Mouse (Mus musculus): ENCODE results near the gene Hoxa6. TPM values are rescaled to one million over a fixed set of nuclear protein-coding genes. Genes with fewer than 3 reads are reported as not detected.

The Hoxa6 gene
- total and polyA plus RNA-seq, 3 experiments = 0.58 to 2.2 (median 2.1) TPM

DNA sequence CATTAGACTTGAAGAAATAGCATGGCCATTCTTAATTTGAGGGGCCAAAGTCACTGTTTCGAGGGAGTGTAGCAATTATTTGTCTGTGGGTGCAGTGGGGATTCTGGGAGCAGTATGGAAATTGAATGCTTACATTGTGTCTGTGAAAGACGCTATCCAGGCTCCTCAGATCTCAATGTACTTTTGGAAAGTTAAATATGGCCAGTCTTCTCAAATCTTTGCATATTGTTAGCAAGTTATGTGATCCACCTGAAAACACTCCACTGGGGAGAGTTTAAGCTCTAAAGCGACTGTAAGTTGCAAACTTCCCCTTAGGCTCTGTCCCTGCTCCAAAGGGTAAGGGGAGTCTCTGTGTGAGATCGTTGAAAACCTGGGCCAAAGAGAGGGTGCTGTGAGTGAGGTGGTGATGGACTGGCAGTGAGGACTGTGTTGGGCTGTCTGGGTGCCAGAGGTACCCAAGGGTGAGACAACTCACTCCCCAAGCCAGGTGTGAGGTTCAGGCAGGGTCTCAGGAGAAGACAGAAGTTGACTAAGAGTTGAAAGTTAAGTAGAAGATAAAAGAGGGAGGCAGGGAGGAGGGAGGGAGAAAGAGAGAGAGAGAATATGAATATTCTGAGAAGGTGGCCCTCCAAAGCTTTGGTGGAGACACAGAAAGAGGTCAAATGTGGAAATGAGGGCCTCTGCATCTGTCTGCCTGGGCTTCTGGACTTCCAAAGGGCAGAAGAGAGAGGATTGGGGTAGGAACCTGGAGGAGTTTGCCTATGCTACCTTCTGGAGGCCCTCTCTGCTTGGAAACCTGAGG lies 1.4 kb downstream of the Hoxa6 start:
- Histone ChIP-seq H3K4me3 (replicated peaks in 1 of 3; ENCODE audit: low read depth in 2 of 3, low read length in 2 of 3, poor library complexity in 1 of 3) (no peak overlapping the region), H3K36me3 (replicated peaks in 1 of 2; ENCODE audit: control insufficient read depth in 1 of 2, insufficient read depth in 1 of 2, low read length in 1 of 2) (peaks cover 23 to 51% of the 10 kb centered on the region in 2 experiments), H3K27me3 (replicated peaks) (peaks cover 2% of the 10 kb centered on the region), H3K27ac (ENCODE audit: insufficient read depth, low read depth) (no peak overlapping the region), H3K9ac (ENCODE audit: insufficient read depth, low read depth) (no peak overlapping the region), H3K4me2 (ENCODE audit: insufficient read depth, low read depth, poor library complexity, severe bottlenecking) (no peak overlapping the region), H3K4me1 (ENCODE audit: control insufficient read depth in 1 of 2, insufficient read depth in 2 of 2) (peaks cover 2 to 10% of the 10 kb centered on the region in 2 experiments; a peak in 2 of 4 replicates), H3K9me3 (replicated peaks; ENCODE audit: low read length) (peaks cover 54% of the 10 kb centered on the region), H3K79me2 (replicated peaks; ENCODE audit: control insufficient read depth, extremely low read depth, insufficient read depth, poor library complexity, severe bottlenecking) (no peaks in the 10 kb centered on the region)
- in situ Hi-C loops (cut with MboI; ENCODE audit: low pct_ligation_motif_present, low pct_unique_long_range_greater_than_20kb, low sequenced_read_pairs) = loop anchor here (25.0 kb wide), 1 partner anchor 195 kb away; the partner anchor contains the start of gene Skap2
- dilution Hi-C loops (cut with MboI; ENCODE audit: extremely low pct_ligation_motif_present, extremely low pct_unique_long_range_greater_than_20kb, low sequenced_read_pairs) = no loop called here
- no peak for TF ChIP-seq POLR2AphosphoS2 (IDR thresholded peaks at IDR 0.05; ENCODE audit: low read depth, low read length)
- no peak for TF ChIP-seq NRF1 (IDR thresholded peaks at IDR 0.05; ENCODE audit: low read depth, low read length)
- TF ChIP-seq JUN (IDR thresholded peaks at IDR 0.05; ENCODE audit: insufficient read depth, low read depth, low read length) = no peak
- TF ChIP-seq TBP (conservative IDR thresholded peaks at IDR 0.05; ENCODE audit: low read depth, low read length) = no peak
- no peak for TF ChIP-seq MAFK (IDR thresholded peaks at IDR 0.05; ENCODE audit: insufficient replicate concordance, low read length)
- no peak for TF ChIP-seq RCOR1 (conservative IDR thresholded peaks at IDR 0.05; ENCODE audit: low read depth, low read length)
- no peak for TF ChIP-seq NELFE (IDR thresholded peaks at IDR 0.05; ENCODE audit: low read depth, low read length)
- TF ChIP-seq PAX5 (IDR thresholded peaks at IDR 0.05; ENCODE audit: low read length) = no peak
- no peak for TF ChIP-seq ZC3H11A (IDR thresholded peaks at IDR 0.05; ENCODE audit: low read depth, low read length)
- TF ChIP-seq GABPA (IDR thresholded peaks at IDR 0.05; ENCODE audit: insufficient replicate concordance, low read depth, low read length) = no peak
- no peak for TF ChIP-seq MXI1 (IDR thresholded peaks at IDR 0.05; ENCODE audit: low read depth, low read length)
- TF ChIP-seq ELF1 (IDR thresholded peaks at IDR 0.05; ENCODE audit: low read depth, low read length) = no peak
- TF ChIP-seq POLR2A (IDR thresholded peaks at IDR 0.05; ENCODE audit: low read depth, low read length) = no peak
- TF ChIP-seq USF2 (conservative IDR thresholded peaks at IDR 0.05; ENCODE audit: low read depth, low read length) = no peak
- TF ChIP-seq BHLHE40 (IDR thresholded peaks at IDR 0.05; ENCODE audit: low read depth, low read length) = no peak
- no peak for TF ChIP-seq ZMIZ1 (IDR thresholded peaks at IDR 0.05; ENCODE audit: low read depth, low read length)
- DNase-seq (ENCODE audit: extremely low read depth) = no peak

DNA sequence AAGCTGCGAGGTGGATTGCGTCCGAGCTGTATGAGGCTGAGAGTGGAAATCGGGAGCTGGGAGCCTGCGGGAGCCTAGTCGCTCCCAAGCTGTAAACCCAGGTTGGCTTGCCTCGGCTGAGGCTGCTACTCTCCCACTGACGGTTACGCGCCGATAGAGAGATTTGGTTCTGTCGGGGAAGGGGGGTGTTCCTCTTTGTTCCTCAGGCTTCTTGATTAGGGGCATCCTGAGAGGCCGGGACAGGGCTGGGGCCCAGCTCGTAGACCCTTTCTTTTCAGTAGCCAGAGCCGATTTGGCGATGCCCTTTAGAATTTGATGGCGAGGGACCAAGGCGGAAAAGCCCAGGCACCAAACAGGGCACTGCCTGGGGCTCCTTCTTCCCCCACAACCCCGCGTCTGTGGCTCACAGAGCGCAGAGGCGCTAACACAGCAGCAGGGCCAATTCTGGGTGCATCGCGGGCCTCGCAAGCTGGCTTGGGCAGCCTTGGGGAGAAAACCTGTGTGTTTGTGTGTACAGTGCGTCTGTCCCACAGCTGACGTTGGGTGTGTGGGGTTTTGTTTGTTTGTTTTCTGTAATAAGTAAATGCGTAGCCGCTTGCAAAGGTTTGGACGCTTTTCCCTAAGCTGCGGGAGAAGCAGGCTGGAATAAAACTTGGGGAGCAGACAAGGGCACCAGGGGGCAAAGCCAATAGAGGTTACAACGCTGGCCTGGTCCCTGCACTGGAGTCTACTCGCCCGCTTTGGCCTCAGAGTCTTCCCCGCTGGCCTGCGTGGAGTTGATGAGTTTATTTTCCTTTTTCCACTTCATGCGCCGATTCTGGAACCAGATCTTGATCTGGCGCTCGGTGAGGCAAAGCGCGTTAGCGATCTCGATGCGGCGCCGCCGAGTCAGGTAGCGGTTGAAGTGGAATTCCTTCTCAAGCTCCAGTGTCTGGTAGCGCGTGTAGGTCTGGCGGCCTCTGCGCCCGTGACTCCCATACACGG lies 2.6 kb downstream of the Hoxa6 start:
- Histone ChIP-seq H3K4me2 (ENCODE audit: insufficient read depth, low read depth, poor library complexity, severe bottlenecking) (no peak overlapping the region), H3K9ac (ENCODE audit: insufficient read depth, low read depth) (no peak overlapping the region), H3K79me2 (replicated peaks; ENCODE audit: control insufficient read depth, extremely low read depth, insufficient read depth, poor library complexity, severe bottlenecking) (no peaks in the 10 kb centered on the region), H3K36me3 (replicated peaks in 1 of 2; ENCODE audit: control insufficient read depth in 1 of 2, insufficient read depth in 1 of 2, low read length in 1 of 2) (peaks cover 23 to 51% of the 10 kb centered on the region in 2 experiments), H3K27me3 (replicated peaks) (no peaks in the 10 kb centered on the region), H3K9me3 (replicated peaks; ENCODE audit: low read length) (peaks cover 54% of the 10 kb centered on the region), H3K27ac (ENCODE audit: insufficient read depth, low read depth) (no peak overlapping the region), H3K4me1 (ENCODE audit: control insufficient read depth in 1 of 2, insufficient read depth in 2 of 2) (peaks cover 0 to 7% of the 10 kb centered on the region in 2 experiments; a peak in 1 of 4 replicates), H3K4me3 (replicated peaks in 1 of 3; ENCODE audit: low read depth in 2 of 3, low read length in 2 of 3, poor library complexity in 1 of 3) (no peak overlapping the region)
- DNase-seq (ENCODE audit: extremely low read depth) = no peak
- dilution Hi-C loops (cut with MboI; ENCODE audit: extremely low pct_ligation_motif_present, extremely low pct_unique_long_range_greater_than_20kb, low sequenced_read_pairs) = no loop called here
- in situ Hi-C loops (cut with MboI; ENCODE audit: low pct_ligation_motif_present, low pct_unique_long_range_greater_than_20kb, low sequenced_read_pairs) = loop anchor here (25.0 kb wide), 1 partner anchor 194 kb away; the partner anchor contains the start of gene Skap2
- TF ChIP-seq ZC3H11A (IDR thresholded peaks at IDR 0.05; ENCODE audit: low read depth, low read length) = no peak
- no peak for TF ChIP-seq MYC (IDR thresholded peaks at IDR 0.05; ENCODE audit: low read depth, low read length)
- TF ChIP-seq ZNF384 (IDR thresholded peaks at IDR 0.05; ENCODE audit: low read depth, low read length) = no peak
- no peak for TF ChIP-seq EP300 (IDR thresholded peaks at IDR 0.05; ENCODE audit: low read length)
- no peak for TF ChIP-seq MAZ (IDR thresholded peaks at IDR 0.05; ENCODE audit: low read depth, low read length)
- no peak for TF ChIP-seq USF1 (IDR thresholded peaks at IDR 0.05; ENCODE audit: low read depth, low read length)
- TF ChIP-seq TCF12 (IDR thresholded peaks at IDR 0.05; ENCODE audit: low read depth, low read length) = no peak
- no peak for TF ChIP-seq GABPA (IDR thresholded peaks at IDR 0.05; ENCODE audit: insufficient replicate concordance, low read depth, low read length)
- no peak for TF ChIP-seq JUND (conservative IDR thresholded peaks at IDR 0.05; ENCODE audit: low read depth, low read length)
- no peak for TF ChIP-seq NELFE (IDR thresholded peaks at IDR 0.05; ENCODE audit: low read depth, low read length)
- no peak for TF ChIP-seq RCOR1 (conservative IDR thresholded peaks at IDR 0.05; ENCODE audit: low read depth, low read length)
- TF ChIP-seq KAT2A (IDR thresholded peaks at IDR 0.05; ENCODE audit: insufficient replicate concordance, low read length) = no peak
- TF ChIP-seq SIN3A (IDR thresholded peaks at IDR 0.05; ENCODE audit: low read length) = no peak
- no peak for TF ChIP-seq CHD2 (IDR thresholded peaks at IDR 0.05; ENCODE audit: low read length)
- no peak for TF ChIP-seq ELF1 (IDR thresholded peaks at IDR 0.05; ENCODE audit: low read depth, low read length)
- no peak for TF ChIP-seq MAFK (IDR thresholded peaks at IDR 0.05; ENCODE audit: insufficient replicate concordance, low read length)
- TF ChIP-seq MAX (IDR thresholded peaks at IDR 0.05; ENCODE audit: low read length) = no peak
- no peak for TF ChIP-seq SMC3 (IDR thresholded peaks at IDR 0.05; ENCODE audit: low read depth, low read length)
- no peak for TF ChIP-seq BHLHE40 (IDR thresholded peaks at IDR 0.05; ENCODE audit: low read depth, low read length)

Measured in CH12.LX (cell line).